Comparison of ENCODE assay signal across 31 mouse cellular contexts in the genomic region with DNA sequence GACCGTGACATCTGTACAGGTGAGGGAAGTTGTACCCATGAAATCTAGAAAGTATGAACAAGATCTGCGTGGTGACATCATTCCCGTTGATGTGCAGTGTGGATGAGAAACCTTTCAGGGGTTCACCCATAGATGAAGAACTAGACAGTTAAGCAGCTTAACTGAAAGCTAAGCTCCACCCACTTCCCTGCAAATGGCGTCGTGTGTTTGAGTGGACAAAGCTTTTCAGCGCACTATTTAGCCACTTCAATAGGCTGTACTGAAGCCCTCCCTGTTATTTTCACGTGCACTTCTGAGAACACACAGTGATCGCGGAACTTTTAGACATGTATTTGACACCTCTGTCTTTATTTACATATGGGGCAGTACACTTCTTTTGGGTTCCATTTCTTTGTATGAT. TPM values are rescaled to one million over a fixed set of nuclear protein-coding genes. Genes with fewer than 3 reads are reported as not detected.
DNase-seq lines count a peak whose midpoint lies in the region; ATAC-seq and TF ChIP-seq lines count a peak whose summit lies in the region.
"Had no signal": no experiment of that assay in that cellular context is flagged by ENCODE, and none has a peak within 500 bp of the region (broad histone marks: within the 10 kb centered on the region; RNA-seq: fewer than 3 reads in every experiment).

No protein-coding gene starts in this region.

- no peak overlapping the region for H3K4me3 ChIP-seq in intestine, embryonic 14.5 days (ENCODE audit: low read depth, low read length)
- H3K4me3 ChIP-seq in intestine, postnatal 0 days (ENCODE audit: low read depth, low read length) = no peak overlapping the region
- H3K4me3 ChIP-seq in E14TG2a.4 (replicated peaks; ENCODE audit: low read length) = peak overlapping the region; percentile 90
- H3K4me3 ChIP-seq in forebrain, embryonic 10.5 days = no peak overlapping the region
- H3K4me3 ChIP-seq: embryonic facial prominence, embryonic 10.5 days; embryonic facial prominence, embryonic 13.5 days; erythroblast, embryonic 14.5 days; forebrain, embryonic 13.5 days; heart, embryonic 13.5 days had no signal

- no peak overlapping the region for H3K27ac ChIP-seq in intestine, embryonic 14.5 days (ENCODE audit: low read depth)
- H3K27ac ChIP-seq in intestine, postnatal 0 days (ENCODE audit: low read depth, low read length) = no peak overlapping the region
- no peak overlapping the region for H3K27ac ChIP-seq in forebrain, embryonic 10.5 days
- H3K27ac ChIP-seq: embryonic facial prominence, embryonic 10.5 days; embryonic facial prominence, embryonic 13.5 days; forebrain, embryonic 13.5 days; heart, embryonic 13.5 days; hindbrain, embryonic 14.5 days; hindbrain, postnatal 0 days had no signal

- no peak overlapping the region for H3K9ac ChIP-seq in intestine, embryonic 14.5 days (ENCODE audit: low read length)
- no peak overlapping the region for H3K9ac ChIP-seq in intestine, postnatal 0 days (ENCODE audit: low read depth, low read length)
- H3K9ac ChIP-seq: embryonic facial prominence, embryonic 13.5 days; forebrain, embryonic 13.5 days; heart, embryonic 13.5 days; hindbrain, embryonic 14.5 days had no signal

- peak; percentile 37 for DNase-seq in intestine, embryonic 14.5 days (ENCODE audit: low spot score)
- DNase-seq in ES-CJ7 (ENCODE audit: low read depth, low spot score) (peak; percentile 60), R1 (ENCODE audit: low read depth, low spot score) (peak; percentile 81)
- DNase-seq in forebrain, embryonic 10.5 days (ENCODE audit: extremely low spot score, low spot score) = no peak
- no peak for DNase-seq in gastrocnemius, postnatal 10 days
- DNase-seq: adrenal gland, adult 8-10 months; adrenal gland, postnatal 25 days; B cell, adult 2 months; cerebellum, adult 11-12 months; cerebellum, adult 8-10 months; cerebellum, postnatal 10 days; cerebellum, postnatal 36 days; embryo, embryonic 11 days; gastrocnemius, postnatal 14 days; heart, adult 18-20 months; heart, postnatal 14 days; heart, postnatal 4 days; kidney, adult 11 months had no signal

- H3K4me2 ChIP-seq in intestine, embryonic 14.5 days (ENCODE audit: low read length) = no peak overlapping the region
- no peak overlapping the region for H3K4me2 ChIP-seq in intestine, postnatal 0 days (replicated peaks; ENCODE audit: low read depth)
- H3K4me2 ChIP-seq: embryonic facial prominence, embryonic 13.5 days; forebrain, embryonic 13.5 days; heart, embryonic 13.5 days; hindbrain, embryonic 14.5 days had no signal

- no peaks in the 10 kb centered on the region for H3K9me3 ChIP-seq in intestine, embryonic 14.5 days (ENCODE audit: control insufficient read depth, low read length)
- H3K9me3 ChIP-seq in intestine, postnatal 0 days (ENCODE audit: control insufficient read depth) = no peaks in the 10 kb centered on the region
- H3K9me3 ChIP-seq in E14TG2a.4 (ENCODE audit: low read length) = no peaks in the 10 kb centered on the region
- H3K9me3 ChIP-seq in forebrain, embryonic 10.5 days = no peaks in the 10 kb centered on the region
- H3K9me3 ChIP-seq: embryonic facial prominence, embryonic 10.5 days; embryonic facial prominence, embryonic 13.5 days; forebrain, embryonic 13.5 days; heart, embryonic 13.5 days had no signal

- no peaks in the 10 kb centered on the region for H3K4me1 ChIP-seq in intestine, embryonic 14.5 days (replicated peaks; ENCODE audit: control insufficient read depth, insufficient read depth, low read length)
- H3K4me1 ChIP-seq in intestine, postnatal 0 days (replicated peaks; ENCODE audit: control insufficient read depth, insufficient read depth, low read length) = no peaks in the 10 kb centered on the region
- H3K4me1 ChIP-seq in E14TG2a.4 (replicated peaks; ENCODE audit: low read depth, low read length) = peaks cover 30% of the 10 kb centered on the region
- peaks cover 4% of the 10 kb centered on the region; the same call in 1 of the 2 replicates for H3K4me1 ChIP-seq in forebrain, embryonic 10.5 days
- H3K4me1 ChIP-seq: embryonic facial prominence, embryonic 10.5 days; embryonic facial prominence, embryonic 13.5 days; forebrain, embryonic 13.5 days; heart, embryonic 13.5 days had no signal

- no peaks in the 10 kb centered on the region for H3K27me3 ChIP-seq in intestine, embryonic 14.5 days (replicated peaks; ENCODE audit: control insufficient read depth, insufficient read depth, low read length)
- no peaks in the 10 kb centered on the region for H3K27me3 ChIP-seq in intestine, postnatal 0 days (replicated peaks; ENCODE audit: control insufficient read depth, insufficient read depth, low read length)
- H3K27me3 ChIP-seq in E14TG2a.4 (ENCODE audit: insufficient read depth, low read length) = no peaks in the 10 kb centered on the region
- no peaks in the 10 kb centered on the region for H3K27me3 ChIP-seq in forebrain, embryonic 10.5 days (ENCODE audit: poor library complexity, severe bottlenecking)
- H3K27me3 ChIP-seq: embryonic facial prominence, embryonic 13.5 days; forebrain, embryonic 13.5 days; heart, embryonic 13.5 days; Patski had no signal

- no peak for ATAC-seq in intestine, embryonic 14.5 days (replicated peaks; ENCODE audit: low FRiP score, low TSS enrichment, low read depth)
- ATAC-seq in intestine, postnatal 0 days = no peak
- ATAC-seq: activated CD4-positive, CD25-positive, alpha-beta regulatory T cell, adult 4 months; forebrain, embryonic 13.5 days; forebrain, embryonic 16.5 days; hindbrain, postnatal 0 days; inflammation-experienced regulatory T-cells, adult 6 months; Patski had no signal

- peaks cover 12% of the 10 kb centered on the region for H3K36me3 ChIP-seq in intestine, embryonic 14.5 days (ENCODE audit: control insufficient read depth, insufficient read depth, low read length)
- H3K36me3 ChIP-seq in intestine, postnatal 0 days (ENCODE audit: control insufficient read depth, insufficient read depth) = no peaks in the 10 kb centered on the region; the same call in 1 of the 2 replicates
- peaks cover 36% of the 10 kb centered on the region for H3K36me3 ChIP-seq in E14TG2a.4 (ENCODE audit: insufficient read depth, low read length)
- H3K36me3 ChIP-seq in forebrain, embryonic 10.5 days (replicated peaks) = peaks cover 37% of the 10 kb centered on the region

- TF ChIP-seq CTCF in intestine, postnatal 0 days (IDR thresholded peaks at IDR 0.05; ENCODE audit: low read depth) = no peak
- no peak for TF ChIP-seq CTCF in E14TG2a.4 (conservative IDR thresholded peaks at IDR 0.05; ENCODE audit: low read length)

- WGBS in intestine, embryonic 14.5 days = 80% methylated on average over 9 of the region's 9 CpGs
- 84% methylated on average over 9 of the region's 9 CpGs for WGBS in intestine, postnatal 0 days
- WGBS in forebrain, embryonic 10.5 days = 70% methylated on average over 9 of the region's 9 CpGs

RNA-seq across cellular contexts. Expression of a gene that starts 56.2 kb away (rescaled TPM):
- 7.4 and 9.3 TPM in 2 replicates for polyA plus RNA-seq in intestine, embryonic 14.5 days (2014; fragmentation: Nextera tagmentation; extraction: Ambion mirVana)
- 2.5 and 2.6 TPM in 2 replicates for polyA plus RNA-seq in intestine, postnatal 0 days (2015; fragmentation: Nextera tagmentation; extraction: Ambion mirVana)
- 3.5 and 4.0 TPM in 2 replicates for polyA plus RNA-seq in forebrain, embryonic 10.5 days (2016; fragmentation: Nextera tagmentation; extraction: Ambion mirVana)
- 10 to 100 TPM; 14.4 to 17.2 TPM for total RNA-seq in gastrocnemius, postnatal 10 days (2021)

Comparison
In these comparisons a context has a peak if more than half of its experiments do, and no peak if none do; other contexts are left out.
1. DNase-seq: peak in intestine, embryonic 14.5 days (single experiment), ES-CJ7 (single experiment) and R1 (single experiment); none in forebrain, embryonic 10.5 days (single experiment) and gastrocnemius, postnatal 10 days (single experiment).